Mouse (Mus musculus): ENCODE measurements around the gene Olfr521. TPM values are rescaled to one million over a fixed set of nuclear protein-coding genes. Genes with fewer than 3 reads are reported as not detected.
"Not testable (repeated sequence)": the region's sequence is repeated elsewhere in the genome, so short reads cannot be mapped to it uniquely, and the experiment has no call there.

Gene Olfr521
- total RNA-seq, 2 experiments from 2014 or later, result not detected

- not testable (repeated sequence) for DNase-seq
Measured at GRCm38 (mm10) chr7:99807043-99807442, 43.7 kb downstream of the Olfr521 start.

GRCm38 (mm10) chr7:99810814-99811213 lies 47.5 kb downstream of the Olfr521 start:
- no peak for DNase-seq

GRCm38 (mm10) chr7:99811661-99812060 lies 48.4 kb downstream of the Olfr521 start:
- no peak for DNase-seq

- DNase-seq, result peak; percentile 67 to 68
Measured at GRCm38 (mm10) chr7:99813394-99813793, 50.1 kb downstream of the Olfr521 start.

GRCm38 (mm10) chr7:99818181-99818725 lies 54.9 kb downstream of the Olfr521 start:
- DNase-seq, result not testable (repeated sequence)

Other genes with a start within 250 kb of the Olfr521 start
- 10 to 100 TPM; 41.1 to 51.0 TPM for gene Arrb1, start 228.0 kb upstream of the Olfr521 start, total RNA-seq (2021)
- gene Tpbgl, start 136.4 kb upstream of the Olfr521 start, total RNA-seq (2021), result 10 to 100 TPM; 14.9 to 18.5 TPM
- 10 to 100 TPM; 18.3 to 27.4 TPM for gene Slco2b1, start 52.2 kb upstream of the Olfr521 start, total RNA-seq (2021)
- gene Olfr520, start 33.2 kb upstream of the Olfr521 start, total RNA-seq (2021), result not detected
- 1 to 10 TPM; 2.3 to 2.4 TPM for gene Neu3, start 64.9 kb downstream of the Olfr521 start, total RNA-seq (2021)
- gene Xrra1, start 95.6 kb downstream of the Olfr521 start, total RNA-seq (2021), result 1 to 10 TPM in 1 of 2 experiments, under 1 TPM in 1; 0.33 to 5.5 TPM
- gene Spcs2, start 100.0 kb downstream of the Olfr521 start, total RNA-seq (2021), result 100 to 1,000 TPM; 181 to 214 TPM
- gene Rnf169, start 216.9 kb downstream of the Olfr521 start, total RNA-seq (2021), result 10 to 100 TPM; 14.2 to 21.6 TPM
- gene Chrdl2, start 242.7 kb downstream of the Olfr521 start, total RNA-seq (2021), result not detected